Mouse (Mus musculus) liver, embryonic 15.5 days (tissue): Measurements from ENCODE around the gene Olfr568. TPM values are rescaled to one million over a fixed set of nuclear protein-coding genes. Genes with fewer than 3 reads are reported as not detected.

ENCODE experiments used
- polyA plus RNA-seq: library from polyadenylated mRNA; unstranded; fragments of >200 nt; fragmentation: Nextera tagmentation; extraction: Ambion mirVana; gene quantifications from 2 replicates; pipeline ENCODE4 v1.2.1, GENCODE M21; 2015

Olfr568 gene
- polyA plus RNA-seq, 1 experiment from 2014 or later: not detected

Other genes starting within 250 kb of the Olfr568 start
- gene Olfr554, start 238.7 kb upstream of the Olfr568 start, polyA plus RNA-seq: not detected in 2 replicates
- not detected in 2 replicates for gene Olfr555, start 218.3 kb upstream of the Olfr568 start, polyA plus RNA-seq
- not detected in 2 replicates for gene Olfr556, start 212.2 kb upstream of the Olfr568 start, polyA plus RNA-seq
- gene Trim68, start 189.8 kb upstream of the Olfr568 start, polyA plus RNA-seq: 1.5 TPM in 2 replicates
- gene Olfr557, start 181.2 kb upstream of the Olfr568 start, polyA plus RNA-seq: not detected in 2 replicates
- gene Olfr558, start 174.9 kb upstream of the Olfr568 start, polyA plus RNA-seq: not detected in 2 replicates
- not detected in 2 replicates for gene Olfr33, start 158.1 kb upstream of the Olfr568 start, polyA plus RNA-seq
- not detected in 2 replicates for gene Olfr559, start 149.6 kb upstream of the Olfr568 start, polyA plus RNA-seq
- gene Olfr560, start 117.8 kb upstream of the Olfr568 start, polyA plus RNA-seq: not detected in 2 replicates
- gene Olfr78, start 117.7 kb upstream of the Olfr568 start, polyA plus RNA-seq: not detected in 2 replicates
- gene Olfr561, start 105.9 kb upstream of the Olfr568 start, polyA plus RNA-seq: not detected in 2 replicates
- not detected in 2 replicates for gene Olfr564, start 73.6 kb upstream of the Olfr568 start, polyA plus RNA-seq
- gene Olfr566, start 18.4 kb upstream of the Olfr568 start, polyA plus RNA-seq: not detected in 2 replicates
- gene Olfr569, start 13.8 kb downstream of the Olfr568 start, polyA plus RNA-seq: not detected in 2 replicates
- not detected in 2 replicates for gene Olfr570, start 17.5 kb downstream of the Olfr568 start, polyA plus RNA-seq
- gene Olfr571, start 40.4 kb downstream of the Olfr568 start, polyA plus RNA-seq: not detected in 2 replicates
- gene Olfr572, start 47.3 kb downstream of the Olfr568 start, polyA plus RNA-seq: not detected in 2 replicates
- gene Olfr573-ps1, start 65.5 kb downstream of the Olfr568 start, polyA plus RNA-seq: not detected in 2 replicates
- gene Olfr574, start 71.3 kb downstream of the Olfr568 start, polyA plus RNA-seq: not detected in 2 replicates
- not detected in 2 replicates for gene Olfr575, start 81.7 kb downstream of the Olfr568 start, polyA plus RNA-seq
- not detected in 2 replicates for gene Olfr576, start 85.5 kb downstream of the Olfr568 start, polyA plus RNA-seq
- gene Olfr577, start 98.8 kb downstream of the Olfr568 start, polyA plus RNA-seq: not detected in 2 replicates
- gene Olfr578, start 112.2 kb downstream of the Olfr568 start, polyA plus RNA-seq: not detected in 2 replicates
- gene Olfr582, start 160.9 kb downstream of the Olfr568 start, polyA plus RNA-seq: not detected in 2 replicates
- not detected in 2 replicates for gene Olfr583, start 174.2 kb downstream of the Olfr568 start, polyA plus RNA-seq
- not detected in 2 replicates for gene Olfr584, start 204.8 kb downstream of the Olfr568 start, polyA plus RNA-seq
- gene Olfr585, start 220.6 kb downstream of the Olfr568 start, polyA plus RNA-seq: not detected in 2 replicates
- not detected in 2 replicates for gene Olfr586, start 248.5 kb downstream of the Olfr568 start, polyA plus RNA-seq